Mouse (Mus musculus): ENCODE measurements at regions not wholly inside any gene's neighbourhood (a gene's known extent, or its start where the extent isn't known, plus 50 kb on each side); places are given as distances from the start of the nearest gene placed in this dataset.
"Not testable (repeated sequence)": the region's sequence is repeated elsewhere in the genome, so short reads cannot be mapped to it uniquely, and the experiment has no call there.

DNA sequence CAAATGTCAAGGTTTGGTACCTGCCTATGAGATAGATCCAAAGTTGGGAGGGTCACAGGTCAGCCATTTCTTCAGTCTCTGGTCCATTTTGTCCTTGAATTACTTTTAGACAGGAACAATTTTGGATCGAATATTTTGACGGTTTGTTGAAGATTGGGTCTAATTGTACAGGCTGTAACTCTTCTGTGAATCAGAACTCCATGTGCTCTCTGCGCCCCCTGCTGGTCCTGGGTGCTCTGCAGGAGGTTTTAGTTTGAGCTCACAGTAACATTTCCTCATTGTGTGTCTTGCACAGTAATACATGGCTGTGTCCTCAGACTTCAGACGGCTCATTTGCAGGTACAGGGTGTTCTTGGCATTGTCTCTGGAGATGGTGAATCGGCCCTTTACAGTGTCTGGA lies 158.1 kb downstream of the Adam6a start:
- DNase-seq (ENCODE audit: low spot score in 2 of 2), result not testable (repeated sequence)

DNA sequence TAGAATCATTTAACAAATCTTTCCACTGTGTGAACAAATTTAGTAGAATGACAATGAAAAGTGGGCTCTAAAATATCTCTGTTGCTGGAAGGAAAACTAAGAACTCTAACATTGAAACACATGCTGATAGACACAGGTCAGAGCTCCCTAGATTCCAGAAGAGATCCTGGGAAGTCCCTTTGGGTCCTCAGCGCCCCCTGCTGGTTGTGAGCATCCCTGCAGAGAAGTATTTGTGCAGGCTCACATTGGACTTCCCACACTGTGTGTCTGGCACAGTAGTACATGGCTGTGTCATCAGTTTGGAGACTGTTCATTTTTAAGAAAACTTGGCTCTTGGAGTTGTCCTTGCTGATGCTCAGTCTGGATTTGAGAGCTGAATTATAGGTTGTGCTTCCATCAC lies 172.7 kb downstream of the Adam6a start:
- DNase-seq (ENCODE audit: low spot score in 2 of 2), result peak in 1 of 2 experiments; percentile 4

DNA sequence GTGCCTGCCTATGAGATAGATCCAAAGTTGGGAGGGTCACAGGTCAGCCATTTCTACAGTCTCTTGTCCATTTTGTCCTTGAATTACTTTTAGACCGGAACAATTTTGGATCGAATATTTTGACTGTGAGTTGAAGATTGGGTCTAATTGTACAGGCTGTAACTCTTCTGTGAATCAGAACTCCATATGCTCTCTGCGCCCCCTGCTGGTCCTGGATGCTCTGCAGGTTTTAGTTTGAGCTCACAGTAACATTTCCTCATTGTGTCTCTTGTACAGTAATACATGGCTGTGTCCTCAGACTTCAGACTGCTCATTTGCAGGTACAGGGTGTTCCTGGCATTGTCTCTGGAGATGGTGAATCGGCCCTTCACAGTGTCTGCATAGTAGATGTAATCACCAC lies 192.1 kb downstream of the Adam6a start:
- no peak for DNase-seq (ENCODE audit: low spot score in 2 of 2)

DNA sequence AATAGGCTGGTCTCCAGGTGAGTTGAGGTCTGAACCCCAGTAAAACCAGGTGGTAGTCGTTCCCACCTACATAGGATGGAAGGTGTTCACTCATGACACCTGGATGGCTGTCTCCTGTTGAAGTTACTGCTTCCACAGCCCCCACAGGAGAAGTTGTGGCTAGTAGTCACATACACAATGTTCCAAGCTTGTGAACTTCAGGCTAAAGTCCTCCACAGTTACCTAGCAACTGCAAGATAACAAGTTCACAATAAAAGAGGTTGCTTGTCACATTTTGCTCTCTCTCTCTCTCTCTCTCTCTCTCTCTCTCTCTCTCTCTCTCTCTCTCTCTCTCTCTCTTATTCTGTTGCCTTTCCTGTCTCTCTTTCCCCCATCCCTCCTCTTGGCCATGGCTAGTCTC lies 202.6 kb downstream of the Adam6a start:
- DNase-seq (ENCODE audit: low spot score in 2 of 2), result no peak

DNA sequence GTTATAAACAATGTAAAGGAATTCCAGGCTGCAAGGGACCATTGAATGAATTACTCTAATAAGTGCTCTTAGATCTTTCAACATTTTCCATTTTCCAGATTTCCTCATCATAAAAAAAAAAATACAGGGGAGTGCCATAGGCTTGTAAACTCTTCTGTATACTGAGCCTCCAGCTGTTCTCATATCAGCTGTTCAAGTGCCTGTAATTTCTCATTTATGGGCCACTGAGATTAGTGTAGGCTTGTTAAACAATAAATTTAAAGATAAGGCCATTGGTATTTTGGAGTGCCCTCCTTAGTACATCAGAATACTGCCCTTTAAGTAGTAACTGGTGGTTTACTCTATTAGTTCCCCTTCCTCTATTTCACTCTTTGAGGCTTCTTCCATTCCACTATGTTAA lies 204.3 kb downstream of the Adam6a start:
- DNase-seq (ENCODE audit: low spot score in 2 of 2), result no peak

DNA sequence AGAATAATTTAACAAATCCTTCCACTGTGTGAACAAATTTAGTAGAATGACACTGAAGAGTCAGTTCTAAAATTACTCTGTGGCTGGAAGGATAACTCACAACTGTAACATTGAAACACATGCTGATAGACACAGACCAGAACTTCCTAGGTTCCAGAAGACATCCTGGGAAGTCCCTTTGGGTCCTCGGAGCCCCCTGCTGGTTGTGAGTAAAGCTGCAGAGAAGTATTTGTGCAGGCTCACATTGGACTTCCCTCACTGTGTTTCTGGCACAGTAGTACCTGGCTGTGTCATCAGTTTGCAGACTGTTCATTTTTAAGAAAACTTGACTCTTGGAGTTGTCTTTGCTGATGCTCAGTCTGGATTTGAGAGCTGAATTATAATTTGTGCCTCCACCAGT lies 225.9 kb downstream of the Adam6a start:
- no peak for DNase-seq (ENCODE audit: low spot score in 2 of 2)

DNA sequence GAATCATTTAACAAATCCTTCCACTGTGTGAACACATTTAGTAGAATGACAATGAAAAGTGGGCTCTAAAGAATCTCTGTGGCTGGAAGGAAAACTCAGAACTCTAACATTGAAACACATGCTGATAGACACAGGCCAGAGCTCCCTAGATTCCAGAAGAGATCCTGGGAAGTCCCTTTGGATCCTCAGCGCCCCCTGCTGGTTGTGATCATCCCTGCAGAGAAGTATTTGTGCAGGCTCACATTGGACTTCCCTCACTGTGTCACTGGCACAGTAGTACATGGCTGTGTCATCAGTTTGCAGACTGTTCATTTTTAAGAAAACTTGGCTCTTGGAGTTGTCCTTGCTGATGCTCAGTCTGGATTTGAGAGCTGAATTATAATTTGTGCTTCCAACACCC lies 252.2 kb downstream of the Adam6a start:
- DNase-seq (ENCODE audit: low spot score in 2 of 2), result not testable (repeated sequence)

DNA sequence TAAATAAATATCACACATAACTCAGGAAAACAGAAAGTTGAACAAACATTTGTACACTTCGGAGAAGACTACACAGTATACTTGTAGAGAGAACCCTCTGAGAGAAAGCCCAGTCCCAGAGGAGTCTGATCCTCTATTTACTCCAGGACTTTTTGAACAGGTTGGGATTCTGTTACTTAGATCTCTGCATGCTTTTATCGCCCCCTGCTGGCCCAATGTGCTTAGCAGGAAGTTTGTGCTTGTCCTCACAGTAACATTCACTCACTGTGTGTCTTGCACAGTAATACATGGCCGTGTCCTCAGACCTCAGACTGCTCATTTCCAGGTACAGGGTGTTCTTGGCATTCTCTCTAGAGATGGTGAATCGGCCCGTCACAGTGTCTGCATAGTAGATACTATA lies 282.7 kb downstream of the Adam6a start:
- no peak for DNase-seq (ENCODE audit: low spot score in 2 of 2)

DNA sequence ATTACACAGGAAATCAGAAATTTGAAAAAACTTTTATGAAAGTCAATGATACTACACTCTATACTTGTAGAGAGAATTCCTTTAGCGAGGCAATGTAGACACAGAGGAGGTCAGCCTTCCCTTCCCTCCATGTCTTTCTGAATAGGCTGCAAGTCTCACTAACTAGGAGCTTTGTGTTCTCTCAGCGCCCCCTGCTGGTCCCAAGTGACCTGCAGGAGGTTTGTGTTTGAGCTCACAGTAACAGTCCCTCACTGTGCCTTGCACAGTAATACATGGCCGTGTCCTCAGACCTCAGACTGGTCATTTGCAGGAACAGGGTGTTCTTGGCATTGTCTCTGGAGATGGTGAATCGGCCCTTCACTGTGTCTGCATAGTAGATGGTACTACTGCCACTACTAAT lies 315.2 kb downstream of the Adam6a start:
- no peak for DNase-seq (ENCODE audit: low spot score in 2 of 2)

DNA sequence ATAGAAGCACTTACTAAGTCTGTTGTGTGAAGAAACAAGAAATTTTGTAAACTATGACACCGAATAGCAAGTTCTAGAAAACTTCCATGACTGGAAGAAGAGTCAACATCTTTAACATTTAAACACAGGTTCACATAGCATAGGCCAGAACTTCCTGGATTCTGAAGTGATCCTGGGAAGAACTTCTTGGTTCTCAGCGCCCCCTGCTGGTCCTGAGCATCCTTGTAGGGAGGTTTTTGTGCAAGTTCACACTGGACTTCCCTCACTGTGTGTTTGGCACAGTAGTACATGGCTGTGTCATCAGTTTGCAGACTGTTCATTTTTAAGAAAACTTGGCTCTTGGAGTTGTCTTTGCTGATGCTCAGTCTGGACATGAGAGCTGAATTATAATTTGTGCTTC lies 335.1 kb downstream of the Adam6a start:
- no peak for DNase-seq (ENCODE audit: low spot score in 2 of 2)

DNA sequence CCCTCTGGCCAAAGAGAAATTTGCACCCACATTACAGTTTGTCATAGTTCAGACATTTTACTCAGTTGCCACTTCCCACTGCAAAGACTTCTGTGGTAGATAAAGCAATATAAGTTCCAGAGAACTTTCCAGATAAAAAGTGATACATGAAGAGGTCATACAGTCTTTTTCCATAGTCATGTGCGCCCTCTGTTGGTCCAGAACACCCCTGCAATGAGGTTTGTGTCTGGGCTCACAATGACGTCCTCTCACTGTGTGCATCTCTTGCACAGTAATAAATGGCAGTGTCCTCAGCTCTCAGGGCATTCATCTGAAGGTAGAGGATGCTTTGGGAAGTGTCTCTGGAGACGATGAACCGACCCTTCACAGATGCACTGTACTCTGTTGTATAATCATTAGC lies 352.4 kb downstream of the Adam6a start:
- DNase-seq (ENCODE audit: low spot score in 2 of 2), result no peak

DNA sequence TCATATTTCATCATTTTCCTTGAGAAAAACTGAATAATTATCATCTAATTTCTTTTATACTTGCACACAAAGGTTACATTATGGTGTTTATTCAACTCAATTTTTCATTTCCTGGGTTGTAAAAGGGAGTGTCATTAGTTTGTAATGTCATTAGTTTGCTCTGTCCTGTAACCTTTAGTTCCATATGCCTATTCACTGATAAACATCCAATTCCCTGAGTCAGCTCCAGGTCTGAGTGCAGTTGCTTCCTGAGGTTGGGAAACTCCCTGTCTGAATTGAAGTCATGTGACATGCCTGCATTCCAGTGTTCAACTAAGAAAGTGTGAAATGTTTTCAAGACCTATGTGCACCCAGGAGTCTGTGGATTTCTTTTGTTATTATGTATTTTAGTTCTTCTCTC lies 362.8 kb downstream of the Adam6a start:
- no peak for DNase-seq (ENCODE audit: low spot score in 2 of 2)

DNA sequence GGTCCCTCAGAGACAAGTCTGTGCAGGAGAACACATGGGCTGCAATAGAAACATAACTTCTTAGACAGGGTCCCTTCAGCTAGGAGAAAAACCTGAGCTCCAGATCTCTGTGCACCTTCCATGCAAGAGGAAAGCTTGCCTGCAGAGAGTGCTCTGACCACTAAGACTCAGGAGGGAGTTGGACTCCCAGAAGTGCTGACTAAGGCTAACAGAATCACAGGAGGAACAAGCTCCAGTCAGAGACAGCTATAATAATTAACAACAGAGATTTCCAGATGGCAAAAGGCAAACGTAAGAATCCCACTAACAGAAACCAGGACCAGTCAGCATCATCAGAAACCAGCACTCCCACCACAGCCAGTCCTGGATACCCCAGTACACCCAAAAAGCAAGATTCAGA lies 364.0 kb downstream of the Adam6a start:
- no peak for DNase-seq (ENCODE audit: low spot score in 2 of 2)

DNA sequence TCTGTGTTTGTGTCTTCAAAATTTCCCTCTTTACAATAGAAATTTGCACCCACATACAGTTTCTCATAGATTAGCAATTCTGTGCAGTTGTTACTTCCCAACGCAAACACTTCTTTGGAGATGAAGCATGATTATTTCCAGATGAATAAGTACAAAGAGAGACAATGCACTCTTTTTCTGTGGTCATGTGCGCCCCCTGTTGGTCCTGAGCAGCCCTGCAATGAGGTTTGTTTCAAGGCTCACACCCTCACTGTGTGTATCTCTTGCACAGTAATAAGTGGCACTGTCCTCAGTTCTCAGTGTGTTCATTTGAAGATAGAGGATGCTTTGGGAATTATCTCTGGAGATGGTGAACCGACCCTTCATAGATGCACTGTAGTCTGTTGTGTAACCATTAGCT lies 368.1 kb downstream of the Adam6a start:
- DNase-seq (ENCODE audit: low spot score in 2 of 2), result no peak

DNA sequence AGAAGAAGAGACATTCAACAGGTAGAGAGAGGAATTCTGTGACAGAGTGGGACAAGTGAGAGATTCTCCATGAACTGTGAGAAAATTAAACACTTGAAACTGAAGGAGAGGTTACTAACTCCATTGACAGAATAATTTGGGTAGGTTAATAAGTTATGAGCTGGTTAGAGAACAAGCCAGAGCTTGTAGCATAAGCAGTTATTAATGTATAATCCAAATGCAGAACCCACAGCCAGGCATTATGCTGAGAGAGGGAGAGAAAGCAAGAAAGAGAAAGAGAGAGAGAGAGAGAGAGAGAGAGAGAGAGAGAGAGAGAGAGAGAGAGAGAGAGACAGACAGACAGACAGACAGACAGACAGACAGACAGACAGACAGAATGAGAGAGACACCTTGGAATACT lies 397.0 kb downstream of the Adam6a start:
- no peak for DNase-seq (ENCODE audit: low spot score in 2 of 2)

DNA sequence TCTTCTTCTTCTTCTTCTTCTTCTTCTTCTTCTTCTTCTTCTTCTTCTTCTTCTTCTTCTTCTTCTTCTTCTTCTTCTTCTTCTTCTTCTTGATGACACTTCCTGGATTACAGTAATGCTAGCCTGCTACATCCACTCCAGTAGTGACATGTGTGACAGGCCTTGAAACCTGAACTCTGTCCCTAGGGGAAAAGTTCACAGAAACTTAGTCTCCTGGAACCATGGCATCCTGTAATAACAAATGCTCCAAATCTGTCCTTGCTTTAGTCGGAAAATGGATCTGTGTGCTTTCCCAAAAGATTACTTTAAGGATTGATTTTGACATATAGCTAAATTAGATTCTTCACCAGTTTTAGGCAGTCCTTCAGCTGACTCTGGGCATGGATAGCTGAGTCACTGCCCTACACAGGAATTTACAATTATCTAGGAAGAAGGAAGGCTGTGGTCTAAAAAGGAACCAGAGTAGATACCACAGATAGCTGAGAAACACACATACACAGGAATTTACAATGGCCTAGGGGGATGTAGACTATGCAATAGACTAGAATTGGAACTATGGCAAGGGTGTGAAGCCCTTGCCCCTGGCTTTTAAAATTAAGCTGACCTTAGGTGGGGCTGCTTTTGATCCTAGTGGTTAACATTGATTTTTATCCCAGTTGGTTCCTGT lies 400.1 kb downstream of the Adam6a start:
- not testable (repeated sequence) for DNase-seq (ENCODE audit: low spot score in 2 of 2)

DNA sequence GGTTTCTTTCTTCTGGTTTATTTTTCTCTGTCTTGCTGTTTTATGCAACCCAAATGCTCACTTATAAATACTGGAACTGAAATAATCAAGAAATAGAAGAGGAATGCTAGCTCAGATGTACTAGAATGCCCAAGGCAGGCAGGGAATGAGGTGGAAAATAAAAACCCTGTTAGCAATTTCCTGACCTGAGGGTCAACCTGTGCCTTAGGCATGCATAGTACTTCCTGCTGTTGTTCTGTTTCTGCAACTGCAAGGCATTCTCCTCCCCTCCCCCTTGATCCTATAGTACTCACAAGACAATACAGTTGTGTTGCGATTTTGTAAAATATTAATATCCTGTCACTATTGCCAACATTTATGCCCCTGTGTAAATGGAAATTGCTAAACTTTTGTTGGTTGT lies 402.1 kb downstream of the Adam6a start:
- not testable (repeated sequence) for DNase-seq (ENCODE audit: low spot score in 2 of 2)

DNA sequence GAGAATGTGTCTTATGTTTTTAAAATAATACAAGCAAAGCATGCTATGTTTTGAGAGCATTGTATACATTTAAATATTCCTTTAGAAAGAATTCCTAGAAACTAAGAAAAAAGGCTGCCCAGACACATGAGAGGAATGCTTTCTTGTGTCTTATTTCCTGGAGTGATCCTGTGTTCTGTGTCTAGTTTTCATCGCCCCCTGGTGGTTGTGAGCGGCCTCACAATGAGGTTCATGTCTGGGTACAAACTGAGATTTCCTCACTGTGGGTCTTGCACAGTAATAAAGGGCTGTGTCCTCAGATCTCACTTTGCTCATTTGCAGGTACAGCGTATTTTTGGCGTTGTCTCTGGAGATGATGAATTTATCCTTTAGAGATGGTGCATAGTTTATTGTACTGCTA lies 404.3 kb downstream of the Adam6a start:
- not testable (repeated sequence) for DNase-seq (ENCODE audit: low spot score in 2 of 2)

DNA sequence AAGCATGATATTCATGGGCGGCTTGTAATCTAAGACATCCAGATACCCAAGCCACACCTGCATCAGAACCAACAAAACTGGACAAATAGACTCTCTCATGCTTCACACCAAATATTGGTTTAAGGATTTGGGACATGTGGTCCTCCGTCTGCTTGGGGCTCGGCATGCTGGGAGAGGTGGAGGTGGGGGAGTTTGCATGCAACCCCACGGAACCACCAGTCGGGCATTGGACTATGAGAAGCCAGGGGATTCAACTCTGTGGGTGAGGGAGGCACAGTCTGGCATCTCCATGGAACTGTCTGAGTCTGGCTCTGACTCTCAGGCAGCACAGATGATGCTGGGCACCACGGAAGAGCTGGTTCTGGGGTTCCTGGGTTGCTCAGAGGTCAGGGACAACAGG lies 430.6 kb downstream of the Adam6a start:
- no peak for DNase-seq (ENCODE audit: low spot score in 2 of 2)

DNA sequence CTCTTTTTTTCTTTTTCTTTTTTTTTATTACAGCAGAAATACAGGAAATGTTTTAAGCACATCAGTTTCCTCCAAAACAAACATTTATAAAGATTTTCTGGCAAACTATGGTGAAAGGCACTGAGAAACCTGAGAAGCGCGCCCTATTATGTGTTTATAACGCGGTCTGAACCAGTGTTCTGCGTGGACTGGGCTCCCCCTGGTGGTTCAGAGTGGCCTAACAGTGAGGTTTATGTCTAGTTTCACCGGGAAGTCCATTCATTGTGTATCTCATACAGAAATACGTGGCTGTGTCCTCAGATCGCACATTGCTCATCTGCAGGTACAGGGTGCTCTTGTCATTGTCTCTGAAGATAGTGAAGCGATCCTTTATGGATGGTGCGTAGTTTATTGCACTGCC lies 437.9 kb downstream of the Adam6a start:
- peak; percentile 27 to 35 for DNase-seq (ENCODE audit: low spot score in 2 of 2)

DNA sequence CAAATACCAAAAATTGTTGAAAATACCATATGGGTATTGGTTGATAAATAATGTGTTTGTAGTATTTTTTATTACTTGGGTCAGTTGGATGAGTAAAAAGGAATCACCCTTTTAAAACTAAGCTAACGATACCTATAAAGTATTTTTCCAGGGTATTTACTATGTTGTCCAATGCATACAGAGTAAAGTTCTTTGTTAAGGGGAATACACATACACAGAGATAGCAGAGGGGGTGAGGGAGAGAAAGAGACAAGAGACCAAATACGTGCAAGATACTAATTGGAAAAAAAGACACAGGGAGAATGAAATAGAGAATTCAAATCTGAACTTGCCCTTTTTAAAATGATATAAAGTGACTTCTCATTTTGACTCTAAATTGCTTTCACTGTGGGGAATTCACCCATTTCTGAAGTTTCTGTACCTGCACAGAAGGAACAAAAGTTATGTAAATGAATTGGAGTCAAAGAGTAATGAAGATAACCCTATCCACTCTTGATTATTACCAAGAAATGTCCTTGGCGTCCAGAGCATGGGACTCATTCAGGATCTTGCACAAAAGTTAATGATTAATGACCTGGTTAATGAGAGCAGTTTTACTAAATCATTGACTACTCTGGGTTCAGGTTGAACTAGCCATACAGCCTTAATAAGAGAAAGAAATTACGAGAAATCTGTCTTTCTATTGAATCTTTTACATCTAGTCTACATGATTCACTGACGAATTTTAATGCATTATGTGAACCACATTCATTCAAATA lies 443.7 kb downstream of the Adam6a start:
- no peak for DNase-seq (ENCODE audit: low spot score in 2 of 2)

DNA sequence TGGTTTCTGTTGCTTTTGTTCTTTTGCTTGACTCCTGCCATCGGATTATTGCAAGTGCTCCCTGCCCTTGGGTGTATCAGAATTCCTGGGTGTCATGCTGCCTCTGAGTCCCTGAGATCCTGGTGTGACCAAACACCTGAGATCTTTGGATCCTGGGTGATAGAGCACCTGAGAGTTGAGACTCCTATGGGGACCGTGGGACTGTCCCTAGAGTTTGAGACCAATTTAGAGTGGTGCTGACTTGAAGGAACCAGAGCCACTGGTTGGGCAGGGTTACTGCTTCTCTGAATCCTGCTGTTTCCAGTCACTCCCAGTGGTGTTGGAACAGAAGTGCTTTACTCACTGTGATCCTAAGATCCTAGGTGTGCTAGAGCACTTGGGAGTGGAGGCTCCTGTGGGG lies 448.7 kb downstream of the Adam6a start:
- DNase-seq (ENCODE audit: low spot score in 2 of 2), result no peak

DNA sequence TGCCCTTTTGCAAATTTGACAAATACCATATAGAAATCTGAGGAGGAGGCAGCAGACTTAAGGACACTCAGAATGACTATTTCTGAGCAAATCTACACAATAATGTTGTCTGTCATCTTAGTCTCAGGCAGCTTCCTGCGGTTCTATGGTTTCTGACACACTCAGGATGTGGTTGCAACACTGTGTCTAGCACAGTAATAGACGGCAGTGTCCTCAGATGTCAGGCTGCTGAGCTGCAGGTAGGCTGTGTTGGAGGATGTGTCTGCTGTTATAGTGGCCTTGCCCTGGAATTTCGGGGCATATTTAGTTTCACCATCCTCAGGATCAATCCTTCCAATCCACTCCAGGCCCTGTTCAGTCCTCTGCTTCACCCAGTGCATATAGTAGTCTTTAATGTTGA lies 450.6 kb downstream of the Adam6a start:
- not testable (repeated sequence) for DNase-seq (ENCODE audit: low spot score in 2 of 2)

Data from gastrocnemius, adult 8-10 months (tissue).